ENCODE assay signal across 23 mouse cellular contexts in the genomic region with DNA sequence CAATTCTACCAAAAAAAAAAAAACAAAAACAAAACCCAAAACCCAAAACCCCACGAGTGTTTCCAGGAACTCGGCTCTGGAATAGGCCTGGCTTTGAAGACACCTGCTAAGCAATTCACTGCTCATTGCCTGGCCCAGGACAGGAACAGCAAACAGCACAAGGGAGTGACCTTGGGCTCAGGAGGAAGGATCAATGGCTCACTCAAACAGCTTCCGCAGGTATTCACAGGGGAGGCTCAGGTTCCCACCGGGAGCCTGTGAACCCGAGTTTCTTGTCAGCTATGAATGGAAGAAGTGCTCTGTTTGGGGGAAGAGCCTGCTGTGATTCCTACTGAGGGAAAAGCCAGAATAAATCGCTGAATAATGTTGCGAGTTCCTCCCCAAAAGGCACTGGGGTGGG. TPM values are rescaled to one million over a fixed set of nuclear protein-coding genes. Genes with fewer than 3 reads are reported as not detected.
DNase-seq lines count a peak whose midpoint lies in the region; ATAC-seq and TF ChIP-seq lines count a peak whose summit lies in the region.
"Had no signal": no experiment of that assay in that cellular context is flagged by ENCODE, and none has a peak within 500 bp of the region (broad histone marks: within the 10 kb centered on the region; RNA-seq: fewer than 3 reads in every experiment).

No protein-coding gene starts in this region.

- ATAC-seq in embryonic facial prominence, embryonic 11.5 days (replicated peaks; ENCODE audit: insufficient number of reproducible peaks, low FRiP score, low TSS enrichment, low read depth) = no peak
- ATAC-seq in activated CD4-positive, CD25-positive, alpha-beta regulatory T cell, adult 4 months = peak; percentile 20
- ATAC-seq in intestine, embryonic 16.5 days = peak; percentile 53; the same call in 1 of the 2 replicates
- no peak for ATAC-seq in megakaryocyte, adult 5-6 weeks (ENCODE audit: poor library complexity, severe bottlenecking)
- ATAC-seq: forebrain, embryonic 14.5 days had no signal

- H3K4me3 ChIP-seq in embryonic facial prominence, embryonic 11.5 days (ENCODE audit: low read depth, low read length) = no peak overlapping the region
- no peak overlapping the region for H3K4me3 ChIP-seq in embryonic facial prominence, embryonic 10.5 days
- no peak overlapping the region for H3K4me3 ChIP-seq in ES-Bruce4 (ENCODE audit: low read depth, low read length)
- no peak overlapping the region for H3K4me3 ChIP-seq in intestine, embryonic 16.5 days (ENCODE audit: low read length)
- H3K4me3 ChIP-seq: embryonic facial prominence, embryonic 15.5 days; erythroblast, embryonic 14.5 days; forebrain, embryonic 10.5 days; heart, adult 2 months; heart, embryonic 12.5 days; hindbrain, embryonic 10.5 days had no signal

- no peak overlapping the region for H3K4me2 ChIP-seq in embryonic facial prominence, embryonic 11.5 days (ENCODE audit: low read depth, low read length)
- H3K4me2 ChIP-seq in intestine, embryonic 16.5 days (ENCODE audit: low read depth, low read length) = no peak overlapping the region
- H3K4me2 ChIP-seq: embryonic facial prominence, embryonic 15.5 days; heart, embryonic 12.5 days; hindbrain, embryonic 14.5 days had no signal

- peak; percentile 21 for DNase-seq in embryonic facial prominence, embryonic 11.5 days (ENCODE audit: low spot score)
- no peak for DNase-seq in embryonic facial prominence, embryonic 10.5 days (ENCODE audit: low spot score)
- no peak for DNase-seq in embryo, embryonic 10.5 days (ENCODE audit: low spot score)
- DNase-seq: adrenal gland, adult 2 months; adrenal gland, postnatal 36 days; B cell, adult 2 months; cerebellum, adult 2 months; cerebellum, postnatal 14 days; gastrocnemius, postnatal 14 days; heart, adult 2 months; kidney, adult 2 months had no signal

- no peaks in the 10 kb centered on the region for H3K9me3 ChIP-seq in embryonic facial prominence, embryonic 11.5 days (replicated peaks; ENCODE audit: control insufficient read depth, low read length)
- H3K9me3 ChIP-seq in embryonic facial prominence, embryonic 10.5 days = no peaks in the 10 kb centered on the region
- H3K9me3 ChIP-seq in ES-Bruce4 (replicated peaks; ENCODE audit: control insufficient read depth, insufficient read depth, low read length, poor library complexity, severe bottlenecking) = no peaks in the 10 kb centered on the region
- H3K9me3 ChIP-seq in intestine, embryonic 16.5 days (ENCODE audit: control insufficient read depth, low read length) = no peaks in the 10 kb centered on the region
- H3K9me3 ChIP-seq: embryonic facial prominence, embryonic 15.5 days; forebrain, embryonic 10.5 days; G1E; heart, embryonic 12.5 days; hindbrain, embryonic 10.5 days had no signal

- TF ChIP-seq EP300 in ES-Bruce4 (IDR thresholded peaks at IDR 0.05; ENCODE audit: insufficient read depth, low read depth, low read length) = peak; percentile 90

- H3K27me3 ChIP-seq in embryonic facial prominence, embryonic 11.5 days (ENCODE audit: control insufficient read depth, insufficient read depth, low read length) = no peaks in the 10 kb centered on the region; the same call in 1 of the 2 replicates
- 0 out of 2 replicates have a peak, but pooled peaks cover 13% of the 10 kb centered on the region for H3K27me3 ChIP-seq in embryonic facial prominence, embryonic 10.5 days (replicated peaks; ENCODE audit: low read depth, poor library complexity, severe bottlenecking)
- no peaks in the 10 kb centered on the region for H3K27me3 ChIP-seq in ES-Bruce4 (ENCODE audit: control insufficient read depth, insufficient read depth, low read length, poor library complexity, severe bottlenecking)
- no peaks in the 10 kb centered on the region for H3K27me3 ChIP-seq in intestine, embryonic 16.5 days (replicated peaks; ENCODE audit: control insufficient read depth, insufficient read depth, low read length)
- H3K27me3 ChIP-seq: embryonic facial prominence, embryonic 15.5 days had no signal

- no peak for TF ChIP-seq CTCF in ES-Bruce4 (IDR thresholded peaks at IDR 0.05; ENCODE audit: low read depth, low read length)

- no peaks in the 10 kb centered on the region for H3K4me1 ChIP-seq in embryonic facial prominence, embryonic 11.5 days (ENCODE audit: control insufficient read depth, insufficient read depth, low read length)
- peaks cover 7% of the 10 kb centered on the region; the same call in 1 of the 2 replicates for H3K4me1 ChIP-seq in embryonic facial prominence, embryonic 10.5 days
- H3K4me1 ChIP-seq in ES-Bruce4 (ENCODE audit: control insufficient read depth, insufficient read depth, low read length) = peaks cover 5% of the 10 kb centered on the region
- H3K4me1 ChIP-seq in intestine, embryonic 16.5 days (ENCODE audit: control insufficient read depth, insufficient read depth, low read length) = no peaks in the 10 kb centered on the region
- H3K4me1 ChIP-seq: embryonic facial prominence, embryonic 15.5 days; heart, embryonic 12.5 days; hindbrain, embryonic 10.5 days had no signal

- H3K36me3 ChIP-seq in embryonic facial prominence, embryonic 11.5 days (replicated peaks; ENCODE audit: control insufficient read depth, insufficient read depth, low read depth, low read length) = no peaks in the 10 kb centered on the region
- no peaks in the 10 kb centered on the region for H3K36me3 ChIP-seq in embryonic facial prominence, embryonic 10.5 days (replicated peaks)
- no peaks in the 10 kb centered on the region for H3K36me3 ChIP-seq in ES-Bruce4 (ENCODE audit: control insufficient read depth, insufficient read depth, low read length, poor library complexity, severe bottlenecking)
- no peaks in the 10 kb centered on the region for H3K36me3 ChIP-seq in intestine, embryonic 16.5 days (ENCODE audit: control insufficient read depth, insufficient read depth, low read length)
- H3K36me3 ChIP-seq: embryonic facial prominence, embryonic 15.5 days; forebrain, embryonic 10.5 days; heart, embryonic 12.5 days; hindbrain, embryonic 10.5 days had no signal

- H3K9ac ChIP-seq in embryonic facial prominence, embryonic 11.5 days (replicated peaks; ENCODE audit: low read length) = no peak overlapping the region
- H3K9ac ChIP-seq in ES-Bruce4 (ENCODE audit: low read depth, poor library complexity, severe bottlenecking) = no peak overlapping the region
- no peak overlapping the region for H3K9ac ChIP-seq in intestine, embryonic 16.5 days (ENCODE audit: low read depth, low read length)
- H3K9ac ChIP-seq: embryonic facial prominence, embryonic 15.5 days; heart, embryonic 12.5 days; hindbrain, embryonic 14.5 days had no signal

- no peak overlapping the region for H3K27ac ChIP-seq in embryonic facial prominence, embryonic 11.5 days (replicated peaks; ENCODE audit: low read depth, low read length)
- H3K27ac ChIP-seq in embryonic facial prominence, embryonic 10.5 days (replicated peaks) = no peak overlapping the region
- H3K27ac ChIP-seq in ES-Bruce4 (ENCODE audit: insufficient read depth, low read length) = peak overlapping the region; percentile 63
- no peak overlapping the region for H3K27ac ChIP-seq in intestine, embryonic 16.5 days (ENCODE audit: low read length)
- H3K27ac ChIP-seq: embryonic facial prominence, embryonic 15.5 days; forebrain, embryonic 10.5 days; heart, adult 2 months; hindbrain, embryonic 10.5 days; hindbrain, embryonic 14.5 days had no signal

- TF ChIP-seq POLR2A in ES-Bruce4 (IDR thresholded peaks at IDR 0.05; ENCODE audit: insufficient read depth, low read length) = no peak

- 10% methylated on average over 7 of the region's 7 CpGs for WGBS in embryonic facial prominence, embryonic 11.5 days
- 11% methylated on average over 7 of the region's 7 CpGs for WGBS in embryonic facial prominence, embryonic 10.5 days
- WGBS in intestine, embryonic 16.5 days = 20% methylated on average over 7 of the region's 7 CpGs

RNA-seq across cellular contexts. Expression of a gene that starts 18.5 kb away (rescaled TPM):
- polyA plus RNA-seq in embryonic facial prominence, embryonic 11.5 days (2014; fragmentation: Nextera tagmentation; extraction: Ambion mirVana) = 4.2 and 4.5 TPM in 2 replicates
- polyA plus RNA-seq in embryonic facial prominence, embryonic 10.5 days (2016; fragmentation: Nextera tagmentation; extraction: Ambion mirVana) = 6.1 and 6.3 TPM in 2 replicates
- polyA plus RNA-seq in ES-Bruce4 (2011; ENCODE audit: insufficient read depth, insufficient read length, low read depth, missing spikeins) = 13.3 and 13.5 TPM in 2 replicates
- 100 to 1,000 TPM in 1 of 2 experiments, 10 to 100 TPM in 1; 80.6 to 129 TPM for polyA plus RNA-seq in activated CD4-positive, CD25-positive, alpha-beta regulatory T cell, adult 4 months (2017; shearing (Covaris generic))
- 4.8 and 5.2 TPM in 2 replicates for polyA plus RNA-seq in intestine, embryonic 16.5 days (2015; fragmentation: Nextera tagmentation; extraction: Ambion mirVana)
- total RNA-seq in megakaryocyte, adult 5-6 weeks (2015) = 76.6 and 78.3 TPM in 2 replicates
- 129 and 130 TPM in 2 replicates for total RNA-seq in megakaryocyte, adult 5-6 weeks (2017)

RNA-seq across cellular contexts. Expression of a gene that starts 54.0 kb away (rescaled TPM):
- 17.5 and 19.8 TPM in 2 replicates for polyA plus RNA-seq in embryonic facial prominence, embryonic 11.5 days (2014; fragmentation: Nextera tagmentation; extraction: Ambion mirVana)
- polyA plus RNA-seq in embryonic facial prominence, embryonic 10.5 days (2016; fragmentation: Nextera tagmentation; extraction: Ambion mirVana) = 46.5 and 46.7 TPM in 2 replicates
- polyA plus RNA-seq in ES-Bruce4 (2011; ENCODE audit: insufficient read depth, insufficient read length, low read depth, missing spikeins) = 29.9 and 33.9 TPM in 2 replicates
- polyA plus RNA-seq in activated CD4-positive, CD25-positive, alpha-beta regulatory T cell, adult 4 months (2017; shearing (Covaris generic)) = 1 to 10 TPM; 3.0 to 6.8 TPM
- 21.2 and 22.8 TPM in 2 replicates for polyA plus RNA-seq in intestine, embryonic 16.5 days (2015; fragmentation: Nextera tagmentation; extraction: Ambion mirVana)
- total RNA-seq in megakaryocyte, adult 5-6 weeks (2015) = 1.2 and 2.9 TPM in 2 replicates
- 1.5 and 1.9 TPM in 2 replicates for total RNA-seq in megakaryocyte, adult 5-6 weeks (2017)

Comparison
In these comparisons a context has a peak if more than half of its experiments do, and no peak if none do; other contexts are left out.
1. ATAC-seq: peak in activated CD4-positive, CD25-positive, alpha-beta regulatory T cell, adult 4 months (single experiment) and intestine, embryonic 16.5 days (single experiment); none in embryonic facial prominence, embryonic 11.5 days (single experiment) and megakaryocyte, adult 5-6 weeks (single experiment).